Mouse (Mus musculus) small intestine, adult 2 months (tissue): ENCODE results near the gene Clec1b.

Experiments
- CTCF ChIP-seq: fragments of 200-500 bp; IDR thresholded peaks from 2 replicates; pipeline ENCODE4 v1.5.1; 2012; ENCODE audit warnings: low read depth, mild to moderate bottlenecking, control low read depth, inconsistent platforms, low read length, moderate library complexity, mixed read lengths; ENCODE audit not compliant: insufficient replicate concordance, insufficient read length; ENCODE audit errors: extremely low read depth
- POLR2A ChIP-seq: fragments of 200-500 bp; IDR thresholded peaks from 2 replicates; pipeline ENCODE4 v1.6.1; 2012; ENCODE audit warnings: low read depth, mild to moderate bottlenecking, control low read depth, inconsistent platforms, low read length, moderate library complexity

DNA sequence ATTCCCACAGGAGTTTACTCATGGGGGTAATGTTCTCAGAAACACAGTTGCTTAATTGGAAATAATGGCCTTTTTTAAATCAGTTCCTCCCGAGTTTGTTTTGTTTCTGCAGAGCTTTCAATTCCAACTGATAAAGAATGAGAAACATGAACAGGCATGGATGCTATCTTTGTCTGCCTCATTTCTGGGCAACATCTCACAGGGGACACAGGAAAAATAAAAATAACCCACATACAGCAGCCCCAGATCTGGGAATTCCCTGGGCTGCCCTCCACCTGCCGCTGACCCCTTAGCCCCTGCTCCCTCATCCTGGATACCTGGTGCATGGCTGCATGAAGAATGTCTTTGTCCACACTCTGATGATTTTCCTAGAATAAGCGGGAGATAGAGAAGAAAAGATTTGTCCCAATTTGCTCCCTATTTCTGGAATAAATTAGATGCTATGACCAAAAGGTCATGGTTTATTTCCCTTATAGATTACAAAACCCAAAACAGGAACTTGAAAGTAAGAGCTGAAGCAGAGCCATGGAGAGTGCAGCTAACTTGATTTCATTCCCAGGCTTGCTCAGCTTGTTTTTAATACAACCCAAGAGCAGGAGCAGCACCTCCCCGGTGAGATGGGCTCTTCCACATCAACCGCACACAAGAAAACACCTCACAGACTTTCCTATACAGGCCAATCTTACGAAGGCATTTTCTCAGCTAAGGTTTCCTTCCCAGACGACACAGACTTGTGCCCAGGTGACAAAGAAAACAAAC, 27.5 kb upstream of the Clec1b start:
- TF ChIP-seq CTCF (no peak), POLR2A (no peak)
